Mouse (Mus musculus) embryonic fibroblast, embryonic 13.5 days (primary cell): ENCODE results near the gene Fam205c.

ENCODE experiments used
- CTCF ChIP-seq: IDR thresholded peaks from 2 replicates; pipeline ENCODE4 v1.5.1; 2011; ENCODE audit warnings: mild to moderate bottlenecking, control low read depth, low read length, moderate library complexity, borderline replicate concordance; ENCODE audit not compliant: insufficient read depth
- POLR2A ChIP-seq: IDR thresholded peaks from 2 replicates; pipeline ENCODE4 v1.6.1; 2011; ENCODE audit warnings: low read depth, mild to moderate bottlenecking, control low read depth, low read length, moderate library complexity

DNA sequence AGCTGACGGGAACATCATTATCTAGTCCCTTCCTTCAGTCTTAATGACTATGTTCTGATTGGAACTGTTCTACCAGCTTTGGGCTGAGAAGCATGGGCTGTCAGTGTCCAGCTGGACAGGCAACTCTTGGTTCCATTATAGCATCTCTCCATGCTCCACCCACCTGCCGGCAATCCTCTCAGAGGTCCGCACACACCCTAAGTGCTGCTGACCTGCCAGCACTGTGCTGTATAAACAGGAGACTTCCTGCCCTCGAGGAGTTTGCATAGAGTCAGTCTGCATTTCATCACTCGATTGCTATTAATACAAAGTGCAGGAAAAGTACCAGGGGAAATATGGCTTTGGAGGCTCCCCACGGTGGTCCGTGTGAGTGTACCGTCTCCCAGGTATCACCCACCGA lies 46.7 kb upstream of the Fam205c start:
- TF ChIP-seq POLR2A (no peak), CTCF (no peak)
